Mouse (Mus musculus) adrenal gland, postnatal 14 days (tissue): ENCODE measurements at regions not wholly inside any gene's neighbourhood (a gene's known extent, or its start where the extent isn't known, plus 50 kb on each side); places are given as distances from the start of the nearest gene placed in this dataset.

Experiments used
- DNase-seq: peaks from one replicate; pipeline ENCODE4 v3.0.0; 2021; ENCODE audit warnings: mixed read lengths

DNA sequence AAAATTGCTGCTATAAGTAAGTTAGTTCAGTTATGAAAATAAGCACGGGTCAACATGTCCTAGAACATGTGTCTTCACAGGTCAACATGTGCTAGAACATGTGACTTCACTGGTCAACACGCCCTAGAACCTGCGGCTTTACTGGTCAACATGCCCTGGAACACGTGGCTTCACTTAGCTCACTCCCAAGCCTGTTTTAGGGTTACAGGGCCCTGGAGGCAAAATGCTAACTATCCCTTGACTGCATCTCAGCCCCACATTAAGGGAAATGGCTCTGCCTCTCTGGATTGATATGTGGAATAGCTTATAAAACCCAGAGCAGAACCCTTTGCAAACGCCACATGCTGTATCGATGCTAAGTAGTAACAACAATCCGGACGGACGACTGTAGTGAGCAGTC lies 67.8 kb downstream of the Nkx6-1 start:
- no peak for DNase-seq

DNA sequence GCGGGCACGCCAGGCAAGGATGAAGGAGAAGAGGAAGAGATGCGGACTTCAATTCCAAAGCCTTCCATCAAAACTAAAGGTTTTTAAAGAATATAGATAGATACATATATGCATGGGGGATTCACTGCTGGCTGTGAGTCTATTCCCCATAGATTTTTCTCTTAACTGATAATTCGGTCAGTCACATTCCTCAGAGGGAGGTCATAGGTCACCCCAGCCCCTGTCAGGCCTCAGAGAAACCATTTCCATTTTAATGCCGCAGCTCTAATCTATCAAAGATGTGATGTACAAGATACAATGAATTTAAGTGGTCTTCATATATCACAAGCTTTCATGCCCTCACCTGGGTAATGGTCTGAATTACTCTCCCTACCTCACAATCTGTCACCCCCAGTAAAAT lies 73.6 kb downstream of the Nkx6-1 start:
- no peak for DNase-seq

DNA sequence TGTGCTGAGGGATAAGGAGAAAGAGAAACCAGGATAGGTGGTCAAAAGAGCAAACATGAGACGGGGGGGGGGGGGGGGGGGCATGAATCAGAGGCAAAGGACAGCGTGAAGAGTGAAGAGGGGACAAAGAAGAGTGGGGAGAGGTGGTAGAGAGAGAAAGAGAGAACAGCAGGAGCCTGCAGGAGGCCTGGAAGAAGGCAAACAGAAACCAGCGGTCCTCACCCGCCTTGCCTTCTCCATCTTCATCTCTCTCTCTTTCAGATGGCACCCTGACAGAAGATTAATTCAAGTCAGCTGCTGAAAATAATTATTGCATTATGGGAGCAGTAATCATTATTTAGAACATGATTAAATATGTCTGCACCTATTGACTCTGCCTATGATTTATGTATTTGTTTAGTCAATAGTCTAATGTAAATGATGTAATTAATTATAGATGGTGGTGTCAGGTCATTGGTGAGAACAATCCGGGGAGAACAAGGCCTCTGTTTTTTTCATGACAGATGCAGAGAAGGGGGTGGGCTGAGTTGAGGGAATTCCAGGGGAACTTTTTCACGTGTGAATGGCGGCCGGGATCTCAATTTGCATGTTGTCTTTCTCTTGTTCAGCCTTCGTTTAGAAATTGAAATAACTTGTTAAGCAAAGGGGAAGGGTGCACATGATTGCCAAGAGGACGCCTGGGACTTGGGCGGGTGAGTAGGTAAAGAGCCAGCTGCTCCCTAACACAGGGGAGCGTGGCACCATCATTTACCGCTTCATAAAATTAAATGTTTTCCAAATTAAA lies 74.3 kb downstream of the Nkx6-1 start:
- DNase-seq, result no peak

DNA sequence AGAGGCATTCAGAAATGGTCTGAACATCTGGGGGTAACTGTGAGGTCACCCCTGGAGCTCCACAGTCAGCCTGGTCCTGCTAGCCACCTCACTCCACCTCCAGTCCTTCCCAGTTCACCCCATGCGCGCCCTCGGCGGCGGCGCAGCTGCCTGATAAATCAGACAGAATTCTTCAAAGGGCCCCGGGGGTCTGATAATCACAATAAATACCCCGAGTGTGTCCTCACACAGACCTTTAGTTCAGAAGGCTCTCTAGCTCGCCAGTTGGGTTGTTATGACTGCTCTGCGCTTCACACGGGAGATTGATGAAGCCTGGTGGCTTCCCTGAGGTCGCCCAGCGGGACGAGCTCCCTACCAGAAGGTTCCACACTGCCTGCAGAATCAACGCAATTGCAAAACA lies 91.8 kb downstream of the Nkx6-1 start:
- no peak for DNase-seq

DNA sequence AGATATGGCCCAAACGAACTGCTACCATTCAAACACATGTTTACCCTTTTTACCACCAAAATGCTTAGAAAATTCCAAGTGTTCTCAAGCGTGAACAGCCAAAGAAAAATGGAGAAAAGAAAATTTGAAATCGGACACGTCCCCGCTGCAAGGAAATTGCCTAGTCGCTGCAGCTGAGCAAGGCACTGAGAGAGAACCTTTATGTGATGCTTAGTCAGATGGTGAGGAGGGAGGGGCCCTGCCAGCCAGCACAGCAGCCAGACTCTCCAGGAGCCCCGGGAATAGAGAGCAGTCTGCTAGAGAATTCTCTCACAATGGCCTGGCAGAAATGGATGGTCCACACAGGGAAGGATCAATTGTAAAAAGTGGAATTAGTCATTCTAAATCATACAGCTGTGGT lies 99.0 kb downstream of the Nkx6-1 start:
- no peak for DNase-seq

DNA sequence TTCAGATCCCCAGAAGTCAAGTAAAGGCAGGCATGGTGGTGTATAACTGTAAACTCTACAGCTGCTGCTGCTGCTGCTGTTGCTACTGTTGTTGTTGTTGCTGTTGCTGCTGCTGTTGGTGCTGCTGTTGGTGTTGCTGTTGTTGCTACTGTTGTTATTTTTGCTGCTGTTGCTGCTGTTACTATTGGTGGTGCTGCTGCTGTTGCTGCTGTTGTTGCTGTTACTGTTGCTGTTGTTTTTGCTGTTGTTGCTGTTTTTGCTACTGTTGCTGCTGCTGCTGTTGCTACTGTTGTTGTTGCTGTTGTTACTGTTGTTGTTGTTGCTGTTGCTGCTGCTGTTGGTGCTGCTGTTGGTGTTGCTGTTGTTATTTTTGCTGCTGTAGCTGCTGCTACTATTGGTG lies 104.4 kb downstream of the Nkx6-1 start:
- DNase-seq, result no peak

DNA sequence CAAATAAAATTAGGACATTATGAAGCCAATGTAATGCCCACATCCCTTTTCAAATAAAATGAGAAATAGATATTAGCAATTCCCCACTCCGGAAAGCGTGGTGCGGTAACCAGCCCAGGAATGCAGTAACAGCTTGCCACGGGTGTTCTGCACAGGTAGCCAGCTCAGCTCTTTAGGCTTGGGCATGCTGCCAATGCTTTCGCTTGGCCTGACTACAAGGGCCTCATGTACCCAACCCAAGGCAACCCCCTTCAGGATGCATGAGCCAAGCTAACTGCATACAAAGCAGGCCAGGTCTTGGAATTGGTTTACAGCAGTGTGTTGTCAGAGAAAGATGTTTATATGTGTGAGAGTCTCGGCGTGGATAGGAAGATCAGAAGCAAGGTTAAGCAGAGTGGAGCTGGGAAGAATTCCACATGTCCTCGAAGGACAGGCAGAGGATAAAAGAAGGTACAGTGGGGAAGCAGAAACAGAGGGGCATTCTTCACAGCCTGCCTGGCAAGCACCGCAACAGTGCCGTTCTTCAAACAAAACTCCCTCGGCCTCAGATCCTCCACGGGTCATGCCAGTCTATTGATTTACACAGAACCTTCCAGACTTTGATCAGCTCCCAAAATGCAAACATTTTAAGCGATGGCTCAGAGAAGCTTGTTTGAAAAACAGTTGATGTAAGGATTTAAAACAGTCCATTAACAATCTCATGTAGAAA lies 106.4 kb downstream of the Nkx6-1 start:
- DNase-seq, result no peak

DNA sequence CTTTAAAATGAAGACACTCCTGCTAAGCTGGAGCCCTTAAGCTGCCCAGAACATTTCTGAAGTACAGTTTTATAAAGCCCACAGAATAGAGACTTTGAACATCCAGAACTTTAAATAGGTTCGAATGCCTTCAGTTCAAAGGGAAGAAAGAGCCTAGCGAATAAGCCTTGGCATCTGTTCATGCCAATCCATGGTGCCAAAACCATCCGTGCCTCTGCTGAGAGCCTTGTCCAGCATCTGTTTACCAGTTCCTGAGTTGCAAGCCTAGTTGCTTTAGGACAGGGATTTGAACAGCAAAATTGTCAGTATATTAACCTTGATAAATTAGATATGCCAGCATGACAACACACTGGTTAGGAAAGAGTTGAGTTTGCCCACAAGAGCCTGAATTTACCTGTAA lies 107.6 kb downstream of the Nkx6-1 start:
- no peak for DNase-seq

DNA sequence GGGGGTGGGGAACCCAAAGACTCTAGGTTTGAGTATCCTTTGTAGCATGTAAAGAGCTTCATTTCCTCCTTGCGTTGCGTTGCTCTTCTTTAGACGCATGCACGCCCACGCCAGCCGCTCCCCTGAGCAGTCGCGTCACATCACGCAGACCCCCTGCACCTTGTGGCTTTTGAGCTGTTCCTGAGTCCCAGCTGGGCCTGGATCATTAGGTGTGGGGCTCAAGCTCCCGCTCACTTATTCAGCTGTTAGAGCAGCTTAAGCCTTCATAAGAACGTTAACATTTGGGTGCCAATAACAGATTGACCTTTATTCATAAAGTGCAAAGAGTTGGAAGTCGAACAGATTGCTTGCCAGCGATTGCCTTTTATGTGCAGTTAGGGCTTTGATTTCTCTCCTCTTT lies 121.5 kb downstream of the Nkx6-1 start:
- DNase-seq, result no peak

DNA sequence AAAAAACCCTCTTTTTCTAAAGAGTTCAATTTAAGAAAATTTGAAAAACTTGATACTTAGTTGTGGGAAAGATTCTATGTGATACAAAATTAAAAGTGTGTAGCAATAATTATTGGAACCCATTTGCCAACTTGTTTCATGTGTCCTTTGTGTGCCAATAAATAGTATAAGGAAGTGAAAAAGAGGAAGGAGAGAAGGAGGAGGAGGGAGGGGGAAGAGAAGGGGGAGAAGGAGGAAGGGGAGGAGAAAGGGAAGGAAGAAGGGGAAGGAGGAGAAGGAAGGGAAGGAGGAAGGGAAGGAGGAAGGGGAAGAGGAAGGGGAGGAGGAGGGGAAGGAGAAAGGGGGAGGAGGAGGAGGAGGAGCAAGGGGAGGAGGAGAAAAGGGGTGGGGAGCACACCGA lies 125.0 kb downstream of the Nkx6-1 start:
- DNase-seq, result no peak

DNA sequence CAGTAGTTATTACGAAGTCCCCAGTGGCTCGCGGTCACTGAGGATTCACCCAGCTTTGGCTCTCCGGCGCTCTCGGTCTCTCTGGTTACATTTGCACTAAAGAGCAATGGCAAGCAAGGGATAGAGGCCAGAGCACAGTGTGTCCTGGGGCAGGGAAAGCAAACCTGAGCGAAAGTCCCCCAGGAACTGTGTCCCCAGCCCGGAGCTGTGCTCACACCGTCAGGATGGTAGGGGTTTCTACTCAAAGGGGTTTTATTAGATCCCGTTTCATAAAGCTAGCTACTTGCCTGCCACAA lies 125.6 kb downstream of the Nkx6-1 start:
- DNase-seq, result no peak

DNA sequence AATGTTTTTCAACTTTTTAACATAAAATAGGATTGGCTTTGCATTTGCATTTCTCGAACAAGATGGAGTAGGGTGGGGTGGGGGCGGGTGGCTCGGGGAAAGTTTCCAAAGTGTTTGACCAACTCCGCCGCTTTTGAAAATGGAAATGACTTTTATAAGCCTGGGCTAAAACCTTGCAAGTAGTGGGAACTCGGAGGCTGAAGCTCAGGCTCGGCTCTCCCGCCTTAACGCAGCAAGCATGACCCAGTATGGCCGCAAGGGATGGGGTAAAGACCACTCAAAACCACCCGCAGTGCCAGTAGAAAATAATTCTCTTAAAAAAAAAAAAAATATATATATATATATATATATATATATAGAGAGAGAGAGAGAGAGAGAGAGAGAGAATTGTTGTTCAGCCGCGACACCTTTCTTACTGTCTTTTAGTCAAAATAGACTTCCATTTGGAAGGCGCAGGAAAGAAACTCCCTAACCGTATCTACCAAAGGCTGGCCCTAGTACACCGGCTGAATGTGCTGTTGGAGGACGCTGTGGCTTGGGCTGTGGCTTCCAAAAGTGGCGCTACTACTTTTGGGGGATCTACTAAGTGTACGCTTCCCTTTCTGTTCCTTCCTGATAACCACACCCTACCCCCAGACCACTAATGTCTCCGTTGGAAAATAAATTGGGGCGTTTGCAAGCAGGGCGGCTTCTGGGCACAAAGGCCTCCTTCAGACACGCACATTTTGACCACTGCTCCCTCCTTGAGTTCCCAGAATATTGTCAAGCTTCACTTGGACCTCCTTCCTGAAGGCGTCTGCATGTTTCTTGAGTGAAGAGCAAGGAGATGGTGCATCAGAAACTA lies 126.2 kb downstream of the Nkx6-1 start:
- DNase-seq, result no peak

DNA sequence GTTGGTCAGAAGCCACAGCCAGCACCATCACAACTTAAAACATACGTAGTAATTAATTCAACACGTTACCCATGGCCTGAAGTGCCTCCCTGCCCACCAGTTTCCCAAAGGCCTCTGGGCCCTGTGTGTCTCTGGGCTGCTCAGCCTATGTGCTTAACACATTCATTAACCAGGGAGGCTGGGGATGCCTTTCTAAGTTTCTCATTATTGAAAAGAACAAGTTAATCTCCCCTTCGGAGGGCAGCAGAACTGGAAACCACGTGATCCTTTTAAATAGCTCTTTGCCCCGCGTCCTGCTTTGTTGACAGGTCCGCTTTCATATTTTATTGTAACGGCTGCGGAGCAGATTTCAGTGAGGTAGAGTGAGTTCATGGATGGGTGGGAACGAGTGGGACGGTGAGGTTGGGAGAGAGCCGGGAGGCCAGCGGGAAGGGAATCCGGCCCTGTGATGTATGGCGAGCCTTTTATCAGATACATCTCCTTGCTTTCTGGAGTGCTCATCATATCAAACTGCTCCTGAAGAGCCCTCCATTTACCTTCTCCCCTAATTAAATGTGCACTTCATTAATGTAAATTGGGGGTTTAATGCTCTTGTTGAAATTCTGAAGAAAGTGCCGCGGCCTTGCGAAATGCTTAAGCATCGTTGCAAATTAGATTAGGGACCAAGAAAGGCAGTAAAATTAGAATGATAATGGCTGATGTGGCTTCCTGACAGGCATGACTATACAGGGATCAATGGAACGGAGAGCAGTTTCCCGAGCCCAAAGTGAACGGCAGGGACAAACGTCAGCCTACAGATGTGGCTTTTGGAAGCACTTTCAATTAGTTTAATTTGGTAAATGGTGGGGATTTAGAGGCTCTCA lies 127.0 kb downstream of the Nkx6-1 start:
- no peak for DNase-seq

DNA sequence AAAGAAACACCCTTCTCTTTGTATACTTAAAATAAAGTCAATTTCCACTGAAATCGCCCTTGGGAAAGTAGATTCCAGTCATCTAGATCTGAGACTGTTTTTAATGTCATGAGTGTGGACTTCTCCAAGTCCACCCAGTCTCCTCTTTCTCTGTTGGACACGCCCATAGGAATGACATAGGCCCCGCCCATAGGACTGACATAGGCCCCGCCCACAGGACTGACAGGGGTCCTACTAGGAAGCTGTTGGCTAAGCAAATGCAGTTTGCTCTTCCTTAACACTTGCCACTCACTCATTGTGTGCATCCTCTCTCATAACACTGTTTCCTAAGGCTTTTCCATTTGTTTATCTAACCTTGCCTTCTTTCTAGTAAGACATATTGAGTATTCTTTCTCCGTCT lies 129.3 kb downstream of the Nkx6-1 start:
- no peak for DNase-seq

DNA sequence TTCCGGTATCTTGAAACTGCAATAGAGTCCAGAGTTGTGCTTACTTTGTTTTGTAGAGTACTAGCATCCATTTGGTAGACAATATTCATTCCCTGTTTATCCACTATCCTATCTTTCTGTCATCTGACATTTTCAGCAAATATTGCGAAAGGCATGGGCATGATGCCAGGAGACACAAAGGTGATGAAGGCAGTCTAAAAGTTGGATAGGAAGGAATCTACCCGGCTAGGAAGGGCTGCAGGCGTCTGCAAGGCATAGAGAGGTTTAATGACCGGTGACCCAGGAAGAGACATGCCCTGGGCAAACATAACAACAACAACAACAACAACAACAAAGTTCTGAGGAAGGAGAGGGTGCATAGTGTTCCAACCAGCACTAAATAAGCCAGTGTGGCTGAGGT lies 139.4 kb downstream of the Nkx6-1 start:
- no peak for DNase-seq

DNA sequence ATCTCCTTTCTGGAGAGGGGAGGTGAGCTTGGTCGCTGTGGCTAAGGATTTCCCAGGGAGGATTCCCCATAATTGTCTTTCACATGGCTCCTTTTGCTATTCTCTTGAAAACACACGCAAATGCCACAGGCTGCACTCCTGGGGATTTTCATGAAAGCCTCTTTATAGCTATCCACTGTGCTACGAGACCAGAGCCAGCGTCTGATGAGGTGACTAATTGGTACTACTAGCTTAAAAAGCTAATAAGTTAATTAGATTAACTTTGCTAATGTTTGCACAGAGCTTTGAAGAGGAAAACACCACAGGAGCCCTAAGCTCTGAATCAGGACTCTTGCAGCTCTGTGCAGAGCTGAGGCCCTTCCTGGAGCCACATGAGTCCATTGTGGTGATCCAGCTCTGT lies 140.1 kb downstream of the Nkx6-1 start:
- no peak for DNase-seq

DNA sequence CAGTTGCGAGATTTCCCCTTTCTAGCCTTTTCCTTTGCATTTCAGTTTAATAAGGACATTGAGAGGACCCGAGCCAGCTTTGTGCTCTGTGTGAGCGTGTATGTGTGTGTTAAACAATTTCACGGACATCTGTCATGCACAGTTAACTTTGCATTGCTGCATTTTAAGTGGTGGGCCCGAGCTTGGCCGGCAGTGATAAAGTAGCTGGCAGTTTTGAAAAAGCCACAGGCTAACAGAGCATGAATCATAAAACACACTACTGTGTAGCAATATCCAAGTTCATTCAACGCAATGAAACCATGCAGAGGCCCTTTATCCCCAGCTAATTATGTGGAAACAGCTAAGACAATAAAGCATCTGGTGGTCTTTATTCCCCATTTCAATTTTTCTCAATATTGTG lies 140.9 kb downstream of the Nkx6-1 start:
- no peak for DNase-seq

DNA sequence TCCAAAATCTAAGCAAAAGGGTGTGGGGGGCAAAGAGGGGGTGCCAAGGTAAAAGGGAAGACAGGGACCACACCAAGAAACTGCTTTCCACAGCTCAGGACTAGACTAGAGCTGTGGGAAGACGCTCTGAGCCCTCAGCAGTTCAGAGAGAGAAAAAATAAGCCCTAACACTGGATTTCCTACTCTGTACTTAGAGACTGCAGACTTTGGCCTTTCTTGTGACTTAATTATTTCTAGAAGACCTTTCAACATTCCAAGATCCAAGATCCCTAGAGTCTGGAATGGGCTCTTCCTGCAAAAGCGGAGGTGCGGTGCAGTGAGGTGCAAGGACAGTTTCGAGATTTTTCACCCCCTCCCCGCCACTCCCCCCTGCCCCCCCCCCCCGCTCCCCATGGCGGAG lies 141.3 kb downstream of the Nkx6-1 start:
- DNase-seq, result no peak

DNA sequence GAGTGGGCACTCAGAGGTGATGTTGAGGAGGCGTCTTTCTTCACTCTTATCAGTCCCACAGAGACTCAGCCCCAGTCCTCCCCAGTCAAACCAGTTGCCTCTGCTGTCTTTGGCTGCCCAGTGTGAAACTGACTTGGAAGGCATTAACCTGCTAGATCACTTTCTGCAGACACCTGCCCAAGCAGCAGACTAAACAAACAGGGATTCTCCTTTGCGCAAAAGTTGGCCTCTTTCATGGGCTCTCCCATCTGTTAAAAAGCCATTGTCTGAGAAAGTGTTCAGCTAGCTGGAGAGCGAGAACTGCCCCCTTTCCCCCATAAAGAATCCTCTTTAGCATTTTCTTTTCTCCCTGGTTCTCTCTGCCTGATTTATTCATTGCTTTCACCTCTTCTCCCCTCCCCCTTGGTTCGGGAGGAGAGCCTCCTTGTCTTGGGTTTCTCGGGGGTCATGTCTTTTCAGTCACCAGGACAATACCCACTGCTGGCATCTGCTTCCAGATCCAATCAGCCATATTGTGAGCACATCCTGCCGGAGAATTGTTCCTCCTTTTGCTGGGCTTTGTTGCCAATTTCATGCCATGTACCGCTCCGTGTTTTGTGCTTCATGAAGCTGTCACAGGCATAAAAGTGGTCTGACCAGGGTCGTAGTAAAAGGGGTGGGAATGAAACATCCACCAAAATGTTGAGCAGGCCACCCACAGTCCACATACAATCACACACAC lies 143.7 kb downstream of the Nkx6-1 start:
- DNase-seq, result no peak

DNA sequence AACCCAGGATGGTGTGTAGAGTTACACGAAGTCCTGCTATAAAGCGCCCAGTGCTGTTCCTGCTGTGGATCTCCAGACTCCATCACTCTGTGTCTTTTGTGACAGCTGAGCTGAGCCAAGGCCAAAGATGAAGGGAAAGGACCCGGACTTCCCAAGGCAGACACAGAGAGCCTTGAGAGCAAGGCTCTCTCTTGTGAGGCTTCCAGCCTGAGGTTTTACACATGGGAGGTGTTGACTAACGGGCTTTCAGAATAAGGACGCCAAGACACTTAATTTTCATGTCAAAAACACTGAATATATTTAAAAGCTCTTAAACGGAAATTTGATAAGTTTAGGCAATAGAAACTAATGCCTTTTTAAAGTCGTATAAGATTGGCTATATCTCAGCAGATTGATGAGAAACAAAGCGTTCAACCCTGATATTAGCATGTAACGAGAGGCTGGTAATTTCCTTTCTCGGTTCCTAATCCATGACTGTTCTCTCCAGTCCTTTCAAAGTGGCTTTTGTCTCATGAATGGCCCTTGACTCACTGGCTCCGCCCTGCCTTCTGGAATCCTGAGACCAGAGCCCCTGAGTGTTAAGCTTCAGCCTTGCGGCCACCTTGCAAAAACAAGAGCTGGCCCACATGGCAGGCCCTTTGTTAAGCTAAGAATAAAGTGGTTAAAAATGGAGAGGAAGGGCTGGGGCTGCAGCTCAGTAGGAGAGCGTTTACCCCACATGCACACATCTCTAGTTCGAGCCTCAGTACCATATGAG lies 145.8 kb downstream of the Nkx6-1 start:
- DNase-seq, result no peak

DNA sequence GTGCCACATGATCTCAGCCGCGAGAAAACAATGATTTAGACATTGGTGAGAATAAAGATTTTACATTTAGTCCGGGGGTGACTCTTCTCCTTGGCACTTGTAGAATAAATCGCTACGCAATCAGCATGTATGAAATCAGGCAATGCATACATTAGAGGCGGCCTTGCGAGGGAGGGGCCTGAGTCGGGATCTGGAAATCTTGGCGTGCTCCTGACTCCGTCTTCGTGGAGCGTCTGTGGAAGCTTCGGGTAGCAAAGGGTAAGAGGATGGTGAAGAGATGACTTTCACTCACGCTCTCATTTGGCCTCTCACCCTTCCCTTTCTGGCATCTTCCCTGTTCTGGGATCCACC lies 167.1 kb downstream of the Nkx6-1 start:
- DNase-seq, result no peak
